Mouse (Mus musculus): Measurements from ENCODE around the gene Akap13. TPM values are rescaled to one million over a fixed set of nuclear protein-coding genes. Genes with fewer than 3 reads are reported as not detected.
A peak's percentile ranks its signal among the peaks of the same experiment; 100 is the strongest.

Akap13 gene
- polyA plus RNA-seq, 1 experiment, result 107 TPM

DNA sequence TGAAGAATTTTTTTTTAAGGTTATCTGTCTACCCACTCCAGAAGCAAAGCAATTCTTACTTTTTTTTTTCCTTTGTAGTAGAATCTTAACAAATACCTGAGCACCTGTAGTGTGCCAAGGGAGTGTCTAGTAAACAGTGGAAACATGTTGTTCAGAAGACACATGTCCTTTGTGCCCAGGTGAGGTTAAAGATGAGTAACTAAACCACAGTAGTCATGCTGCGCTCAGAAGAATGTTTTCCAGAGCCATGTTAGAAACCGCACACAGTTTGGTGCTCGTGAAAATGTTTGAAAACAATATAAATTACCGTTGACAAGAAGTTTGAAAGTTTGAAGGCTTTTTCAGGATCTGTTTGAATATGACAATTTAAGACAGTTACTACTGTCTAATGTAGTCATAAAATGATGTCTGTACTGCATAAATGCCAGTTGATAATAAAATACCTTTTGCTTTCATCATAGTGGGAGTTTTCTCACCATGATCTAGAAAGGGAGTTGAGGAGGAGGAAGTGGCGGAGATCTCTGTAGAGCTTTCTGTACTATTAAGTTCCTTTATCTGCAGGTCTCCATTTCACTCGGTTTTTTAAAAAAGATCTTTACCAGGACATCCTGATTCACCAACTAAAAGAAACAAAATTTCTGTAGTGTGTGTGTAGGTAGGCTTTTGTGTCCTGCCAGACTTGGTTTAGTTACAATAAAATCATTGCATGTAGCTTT is 145.2 kb downstream of the Akap13 start:
- TF ChIP-seq POLR2A (IDR thresholded peaks at IDR 0.05; ENCODE audit: borderline replicate concordance, control insufficient read depth, low read depth, low read length) (no peak), CTCF (IDR thresholded peaks at IDR 0.05; ENCODE audit: control insufficient read depth, insufficient read depth, low read length) (no peak)
- Histone ChIP-seq H3K27ac (ENCODE audit: control insufficient read depth, insufficient read depth, low read depth, low read length, poor library complexity) (no peak overlapping the region), H3K4me3 (replicated peaks; ENCODE audit: control insufficient read depth, low read depth, low read length) (no peak overlapping the region), H3K4me1 (ENCODE audit: control insufficient read depth, insufficient read depth, low read length) (peaks cover 2% of the 10 kb centered on the region; the same call in 1 of the 2 replicates)
- 23% methylated on average over 6 of the region's 6 CpGs for WGBS

DNA sequence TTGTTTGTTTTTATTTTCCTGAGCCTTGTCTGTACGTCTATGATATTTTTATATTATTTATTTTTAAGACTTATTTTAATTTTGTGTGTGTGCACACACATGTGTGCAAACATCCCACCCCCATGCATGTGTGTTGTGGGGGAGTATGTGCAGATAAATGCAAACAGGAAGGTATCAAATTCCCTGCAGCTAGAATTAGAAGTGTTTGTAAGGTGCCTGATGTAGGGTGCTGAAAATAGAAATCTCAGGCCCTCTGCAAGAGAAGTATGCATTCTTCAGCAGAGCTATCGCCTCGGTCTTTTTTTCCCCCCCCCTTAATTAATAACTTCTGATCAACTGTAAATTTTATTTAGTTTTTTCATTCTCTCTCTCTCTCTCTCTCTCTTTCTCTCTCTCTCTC is 151.9 kb downstream of the Akap13 start:
- Histone ChIP-seq H3K4me3 (replicated peaks; ENCODE audit: control insufficient read depth, low read depth, low read length) (no peak overlapping the region), H3K4me1 (ENCODE audit: control insufficient read depth, insufficient read depth, low read length) (peaks cover 16% of the 10 kb centered on the region), H3K27ac (ENCODE audit: control insufficient read depth, insufficient read depth, low read depth, low read length, poor library complexity) (no peak overlapping the region)
- 88% methylated on average over 3 of the region's 3 CpGs for WGBS
- TF ChIP-seq CTCF (IDR thresholded peaks at IDR 0.05; ENCODE audit: control insufficient read depth, insufficient read depth, low read length) (no peak), POLR2A (IDR thresholded peaks at IDR 0.05; ENCODE audit: borderline replicate concordance, control insufficient read depth, low read depth, low read length) (no peak)

DNA sequence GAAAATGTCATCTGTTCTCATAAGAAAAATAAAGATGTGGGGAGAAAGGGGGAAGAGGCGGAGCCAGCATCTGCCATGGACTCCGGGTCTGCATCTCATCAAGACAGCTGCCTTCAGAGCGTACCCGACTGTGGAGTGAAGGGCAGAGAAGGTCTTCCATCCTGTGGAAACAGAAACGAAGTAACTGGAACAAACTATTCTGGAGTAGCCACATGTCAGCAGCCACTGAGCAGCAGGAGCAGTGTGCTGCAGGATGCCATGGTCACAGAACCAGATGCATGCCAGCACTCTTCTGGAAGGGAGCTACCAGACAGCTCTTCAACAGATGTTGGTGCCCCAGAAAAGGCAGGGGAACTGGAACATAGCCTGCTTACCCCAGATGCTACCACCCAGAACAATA is 153.4 kb downstream of the Akap13 start:
- TF ChIP-seq POLR2A (IDR thresholded peaks at IDR 0.05; ENCODE audit: borderline replicate concordance, control insufficient read depth, low read depth, low read length) (no peak), CTCF (IDR thresholded peaks at IDR 0.05; ENCODE audit: control insufficient read depth, insufficient read depth, low read length) (no peak)
- 45% methylated on average over 5 of the region's 5 CpGs for WGBS

GRCm38 (mm10) chr7:75609456-75610262 is 154.3 kb downstream of the Akap13 start:
- H3K27ac ChIP-seq (ENCODE audit: control insufficient read depth, insufficient read depth, low read depth, low read length, poor library complexity), result peak overlapping the region; percentile 62
- H3K4me1 ChIP-seq (ENCODE audit: control insufficient read depth, insufficient read depth, low read length), result peaks cover 16% of the 10 kb centered on the region

More for the DNA sequence above, 153.4 kb downstream of the Akap13 start:
- Histone ChIP-seq H3K4me1 (ENCODE audit: control insufficient read depth, insufficient read depth, low read length) (peaks cover 16% of the 10 kb centered on the region), H3K4me3 (replicated peaks; ENCODE audit: control insufficient read depth, low read depth, low read length) (no peak overlapping the region), H3K27ac (ENCODE audit: control insufficient read depth, insufficient read depth, low read depth, low read length, poor library complexity) (no peak overlapping the region)

DNA sequence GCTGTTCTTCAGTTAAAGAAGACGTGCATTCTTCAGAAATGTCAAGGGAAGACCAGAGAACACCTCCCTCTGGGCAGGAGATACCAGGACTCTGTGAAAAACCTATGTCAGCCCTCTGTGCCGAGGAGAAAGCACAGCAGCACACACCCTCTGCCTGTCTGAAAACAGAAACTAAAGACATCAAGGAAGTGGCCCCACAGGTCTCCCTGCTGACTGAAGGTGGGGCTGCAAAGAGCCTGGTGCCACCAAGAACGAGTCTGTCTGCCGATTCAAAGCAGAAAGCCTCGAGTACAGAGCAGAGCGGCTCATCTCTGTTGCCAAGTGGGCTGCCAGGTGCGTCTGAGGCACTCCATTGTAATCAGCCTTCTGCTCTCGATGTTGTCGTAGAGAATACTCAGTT is 155.1 kb downstream of the Akap13 start:
- 20% methylated on average over 9 of the region's 9 CpGs for WGBS
- TF ChIP-seq POLR2A (IDR thresholded peaks at IDR 0.05; ENCODE audit: borderline replicate concordance, control insufficient read depth, low read depth, low read length), result no peak
- TF ChIP-seq CTCF (IDR thresholded peaks at IDR 0.05; ENCODE audit: control insufficient read depth, insufficient read depth, low read length), result no peak
- Histone ChIP-seq H3K4me3 (replicated peaks; ENCODE audit: control insufficient read depth, low read depth, low read length) (peak overlapping the region; percentile 2), H3K4me1 (ENCODE audit: control insufficient read depth, insufficient read depth, low read length) (peaks cover 16% of the 10 kb centered on the region), H3K27ac (ENCODE audit: control insufficient read depth, insufficient read depth, low read depth, low read length, poor library complexity) (peak overlapping the region; percentile 62)

More at GRCm38 (mm10) chr7:75609456-75610262, 154.3 kb downstream of the Akap13 start:
- peak overlapping the region; percentile 3 for H3K4me3 ChIP-seq (replicated peaks; ENCODE audit: control insufficient read depth, low read depth, low read length)
- WGBS, result 56% methylated on average over 14 of the region's 14 CpGs
- TF ChIP-seq POLR2A (IDR thresholded peaks at IDR 0.05; ENCODE audit: borderline replicate concordance, control insufficient read depth, low read depth, low read length), result peak; percentile 20; the same call in 1 of the 2 replicates
- TF ChIP-seq CTCF (IDR thresholded peaks at IDR 0.05; ENCODE audit: control insufficient read depth, insufficient read depth, low read length), result peak; percentile 71

DNA sequence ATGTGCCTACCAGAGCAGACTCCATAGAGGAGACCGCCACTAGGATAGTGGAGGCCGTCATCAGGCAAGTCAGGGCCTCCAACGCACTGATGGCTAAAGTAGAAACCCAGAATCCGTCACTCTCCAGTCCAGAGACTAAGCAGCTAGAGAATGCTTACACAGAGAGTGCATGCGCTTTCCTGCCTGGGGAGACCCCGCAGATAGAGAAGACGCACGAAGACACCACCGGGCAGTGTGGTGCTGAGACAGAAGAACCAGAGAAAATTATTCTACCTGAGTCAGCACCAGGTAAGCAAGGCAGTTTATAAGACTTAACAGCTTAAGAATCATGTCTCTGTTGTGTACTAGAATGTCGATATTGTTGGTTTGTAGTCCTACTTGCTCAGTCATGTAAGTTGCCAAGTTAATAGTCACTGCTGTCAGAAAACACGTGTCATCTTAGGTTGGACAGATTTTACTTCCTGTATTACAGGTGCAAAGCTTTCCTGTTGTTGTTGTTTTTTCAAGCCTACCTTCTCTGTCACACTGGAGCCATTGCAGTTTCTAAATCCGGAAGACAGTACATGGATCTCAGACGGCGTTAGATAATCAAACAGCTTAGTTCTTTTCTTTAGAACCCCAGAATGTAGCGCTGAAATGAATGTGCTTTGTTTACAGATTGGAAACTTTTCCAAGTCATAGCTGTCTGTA is 156.1 kb downstream of the Akap13 start:
- TF ChIP-seq CTCF (IDR thresholded peaks at IDR 0.05; ENCODE audit: control insufficient read depth, insufficient read depth, low read length) (no peak), POLR2A (IDR thresholded peaks at IDR 0.05; ENCODE audit: borderline replicate concordance, control insufficient read depth, low read depth, low read length) (no peak)
- H3K4me1 ChIP-seq (ENCODE audit: control insufficient read depth, insufficient read depth, low read length), result peaks cover 16% of the 10 kb centered on the region
- H3K4me3 ChIP-seq (replicated peaks; ENCODE audit: control insufficient read depth, low read depth, low read length), result no peak overlapping the region
- peak overlapping the region; percentile 69 for H3K27ac ChIP-seq (ENCODE audit: control insufficient read depth, insufficient read depth, low read depth, low read length, poor library complexity)
- WGBS, result 62% methylated on average over 15 of the region's 15 CpGs

GRCm38 (mm10) chr7:75612000-75612682 is 156.8 kb downstream of the Akap13 start:
- TF ChIP-seq CTCF (IDR thresholded peaks at IDR 0.05; ENCODE audit: control insufficient read depth, insufficient read depth, low read length) (no peak), POLR2A (IDR thresholded peaks at IDR 0.05; ENCODE audit: borderline replicate concordance, control insufficient read depth, low read depth, low read length) (0 out of 2 replicates have a peak, but pooled peaks have one; percentile 31)
- 9% methylated on average over 13 of the region's 13 CpGs for WGBS
- H3K27ac ChIP-seq (ENCODE audit: control insufficient read depth, insufficient read depth, low read depth, low read length, poor library complexity), result peak overlapping the region; percentile 85

More at GRCm38 (mm10) chr7:75612000-75612682, 156.8 kb downstream of the Akap13 start:
- Histone ChIP-seq H3K4me1 (ENCODE audit: control insufficient read depth, insufficient read depth, low read length) (peaks cover 16% of the 10 kb centered on the region), H3K4me3 (replicated peaks; ENCODE audit: control insufficient read depth, low read depth, low read length) (peak overlapping the region; percentile 75)

All from bone marrow, adult 2 months (tissue).